Mouse (Mus musculus): ENCODE results near the gene Crybg2.

DNA sequence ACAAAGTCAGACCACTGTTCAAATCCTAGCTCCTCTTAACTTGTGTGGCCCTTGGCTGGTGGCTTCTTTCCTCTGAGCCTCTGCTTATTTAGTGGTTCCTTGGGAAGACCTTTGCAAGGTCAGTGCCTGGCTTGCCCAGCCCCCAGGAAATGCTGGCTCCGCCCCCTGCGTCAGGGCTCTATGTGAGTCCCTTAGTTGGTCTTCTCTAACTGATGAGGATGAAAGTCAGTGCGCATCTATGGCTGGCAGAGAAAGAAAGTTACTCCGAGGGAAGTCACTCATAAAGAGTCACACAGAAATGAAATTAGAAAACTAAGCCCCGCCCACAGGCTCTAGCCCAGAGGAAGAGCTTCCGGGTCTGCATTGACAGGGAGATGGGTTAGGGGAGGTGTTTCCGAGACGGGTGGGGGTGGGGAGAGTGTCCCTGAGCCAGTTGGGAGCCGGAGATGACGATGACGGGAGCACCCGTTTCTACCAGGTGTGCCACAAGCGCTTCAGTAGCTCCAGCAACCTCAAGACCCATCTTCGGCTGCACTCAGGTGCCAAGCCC lies 2.4 kb upstream of the Crybg2 start:
- TF ChIP-seq POLR2A (IDR thresholded peaks at IDR 0.05; ENCODE audit: low read depth, low read length) (no peak), CTCF (IDR thresholded peaks at IDR 0.05; ENCODE audit: borderline replicate concordance, insufficient read depth, low read length) (no peak)
